Mouse (Mus musculus): ENCODE data around the gene Sgcd. TPM values are rescaled to one million over a fixed set of nuclear protein-coding genes. Genes with fewer than 3 reads are reported as not detected.

The Sgcd gene
- polyA plus RNA-seq, 1 experiment from 2014 or later, result 0.09 TPM

GRCm38 (mm10) chr11:47982152-47982551, 6.6 kb downstream of the Sgcd start:
- H3K4me2 ChIP-seq (ENCODE audit: low read depth, low read length), result no peak overlapping the region
- ATAC-seq (no peak), DNase-seq (no peak)
- H3K4me3 ChIP-seq (ENCODE audit: low read depth, low read length), result no peak overlapping the region
- no peaks in the 10 kb centered on the region for H3K4me1 ChIP-seq (ENCODE audit: insufficient read depth)
- no peaks in the 10 kb centered on the region for H3K27me3 ChIP-seq (ENCODE audit: insufficient read depth, low read length)
- no peak for TF ChIP-seq EP300 (IDR thresholded peaks at IDR 0.05; ENCODE audit: low read depth)
- no peak for TF ChIP-seq CTCF (IDR thresholded peaks at IDR 0.05; ENCODE audit: low read depth)
- WGBS (ENCODE audit: insufficient replicate concordance), result 65% methylated on average over 1 of the region's 1 CpGs
- H3K9ac ChIP-seq (replicated peaks), result no peak overlapping the region
- H3K9me3 ChIP-seq (ENCODE audit: low read length), result no peaks in the 10 kb centered on the region
- H3K27ac ChIP-seq (ENCODE audit: low read depth), result no peak overlapping the region
- H3K36me3 ChIP-seq (replicated peaks; ENCODE audit: insufficient read depth, low read length), result no peaks in the 10 kb centered on the region

- Histone ChIP-seq H3K36me3 (replicated peaks; ENCODE audit: insufficient read depth, low read length) (no peaks in the 10 kb centered on the region), H3K4me1 (ENCODE audit: insufficient read depth) (no peaks in the 10 kb centered on the region), H3K4me2 (ENCODE audit: low read depth, low read length) (no peak overlapping the region), H3K9me3 (ENCODE audit: low read length) (no peaks in the 10 kb centered on the region), H3K27me3 (ENCODE audit: insufficient read depth, low read length) (no peaks in the 10 kb centered on the region), H3K4me3 (ENCODE audit: low read depth, low read length) (no peak overlapping the region), H3K27ac (ENCODE audit: low read depth) (no peak overlapping the region), H3K9ac (replicated peaks) (no peak overlapping the region)
- 53% methylated on average over 2 of the region's 2 CpGs for WGBS (ENCODE audit: insufficient replicate concordance)
- DNase-seq (no peak), ATAC-seq (no peak)
- no peak for TF ChIP-seq EP300 (IDR thresholded peaks at IDR 0.05; ENCODE audit: low read depth)
Measured at GRCm38 (mm10) chr11:47981108-47981507, 7.7 kb downstream of the Sgcd start.

- no peak overlapping the region for H3K27ac ChIP-seq (ENCODE audit: low read depth)
- DNase-seq, result no peak
- 58% methylated on average over 3 of the region's 3 CpGs for WGBS (ENCODE audit: insufficient replicate concordance)
- ATAC-seq, result no peak
- no peak overlapping the region for H3K4me2 ChIP-seq (ENCODE audit: low read depth, low read length)
- H3K9me3 ChIP-seq (ENCODE audit: low read length), result no peaks in the 10 kb centered on the region
- no peak overlapping the region for H3K4me3 ChIP-seq (ENCODE audit: low read depth, low read length)
- no peak overlapping the region for H3K9ac ChIP-seq (replicated peaks)
- TF ChIP-seq EP300 (IDR thresholded peaks at IDR 0.05; ENCODE audit: low read depth) (no peak), CTCF (IDR thresholded peaks at IDR 0.05; ENCODE audit: low read depth) (no peak)
- no peaks in the 10 kb centered on the region for H3K4me1 ChIP-seq (ENCODE audit: insufficient read depth)
- no peaks in the 10 kb centered on the region for H3K36me3 ChIP-seq (replicated peaks; ENCODE audit: insufficient read depth, low read length)
- no peaks in the 10 kb centered on the region for H3K27me3 ChIP-seq (ENCODE audit: insufficient read depth, low read length)
Measured at GRCm38 (mm10) chr11:47953291-47953690, 35.5 kb downstream of the Sgcd start.

- DNase-seq, result no peak
- TF ChIP-seq CTCF (IDR thresholded peaks at IDR 0.05; ENCODE audit: low read depth) (no peak), EP300 (IDR thresholded peaks at IDR 0.05; ENCODE audit: low read depth) (no peak)
- Histone ChIP-seq H3K4me1 (ENCODE audit: insufficient read depth) (no peaks in the 10 kb centered on the region), H3K9ac (replicated peaks) (no peak overlapping the region), H3K27ac (ENCODE audit: low read depth) (no peak overlapping the region), H3K36me3 (replicated peaks; ENCODE audit: insufficient read depth, low read length) (no peaks in the 10 kb centered on the region), H3K4me2 (ENCODE audit: low read depth, low read length) (no peak overlapping the region), H3K9me3 (ENCODE audit: low read length) (no peaks in the 10 kb centered on the region), H3K27me3 (ENCODE audit: insufficient read depth, low read length) (no peaks in the 10 kb centered on the region), H3K4me3 (ENCODE audit: low read depth, low read length) (no peak overlapping the region)
- WGBS (ENCODE audit: insufficient replicate concordance), result 79% methylated on average over 4 of the region's 4 CpGs
- ATAC-seq, result no peak
Measured at GRCm38 (mm10) chr11:47952366-47952765, 36.4 kb downstream of the Sgcd start.

GRCm38 (mm10) chr11:47939795-47940194, 49.0 kb downstream of the Sgcd start:
- Histone ChIP-seq H3K27ac (ENCODE audit: low read depth) (no peak overlapping the region), H3K4me2 (ENCODE audit: low read depth, low read length) (no peak overlapping the region), H3K9ac (replicated peaks) (no peak overlapping the region), H3K27me3 (ENCODE audit: insufficient read depth, low read length) (no peaks in the 10 kb centered on the region), H3K4me1 (ENCODE audit: insufficient read depth) (no peaks in the 10 kb centered on the region), H3K36me3 (replicated peaks; ENCODE audit: insufficient read depth, low read length) (no peaks in the 10 kb centered on the region), H3K4me3 (ENCODE audit: low read depth, low read length) (no peak overlapping the region), H3K9me3 (ENCODE audit: low read length) (no peaks in the 10 kb centered on the region)
- WGBS (ENCODE audit: insufficient replicate concordance), result 63% methylated on average over 2 of the region's 2 CpGs
- DNase-seq, result no peak
- no peak for TF ChIP-seq EP300 (IDR thresholded peaks at IDR 0.05; ENCODE audit: low read depth)
- no peak for TF ChIP-seq CTCF (IDR thresholded peaks at IDR 0.05; ENCODE audit: low read depth)
- no peak for ATAC-seq

- DNase-seq (no peak), ATAC-seq (no peak)
- Histone ChIP-seq H3K9me3 (ENCODE audit: low read length) (no peaks in the 10 kb centered on the region), H3K36me3 (replicated peaks; ENCODE audit: insufficient read depth, low read length) (no peaks in the 10 kb centered on the region), H3K9ac (replicated peaks) (no peak overlapping the region), H3K4me1 (ENCODE audit: insufficient read depth) (no peaks in the 10 kb centered on the region), H3K27me3 (ENCODE audit: insufficient read depth, low read length) (no peaks in the 10 kb centered on the region), H3K27ac (ENCODE audit: low read depth) (no peak overlapping the region), H3K4me2 (ENCODE audit: low read depth, low read length) (no peak overlapping the region), H3K4me3 (ENCODE audit: low read depth, low read length) (no peak overlapping the region)
- WGBS (ENCODE audit: insufficient replicate concordance), result 54% methylated on average over 2 of the region's 2 CpGs
- TF ChIP-seq EP300 (IDR thresholded peaks at IDR 0.05; ENCODE audit: low read depth), result no peak
- TF ChIP-seq CTCF (IDR thresholded peaks at IDR 0.05; ENCODE audit: low read depth), result no peak
Measured at GRCm38 (mm10) chr11:47917616-47918015, 71.2 kb downstream of the Sgcd start.

- Histone ChIP-seq H3K9me3 (ENCODE audit: low read length) (no peaks in the 10 kb centered on the region), H3K4me3 (ENCODE audit: low read depth, low read length) (no peak overlapping the region), H3K36me3 (replicated peaks; ENCODE audit: insufficient read depth, low read length) (no peaks in the 10 kb centered on the region), H3K4me2 (ENCODE audit: low read depth, low read length) (no peak overlapping the region), H3K27me3 (ENCODE audit: insufficient read depth, low read length) (no peaks in the 10 kb centered on the region), H3K4me1 (ENCODE audit: insufficient read depth) (no peaks in the 10 kb centered on the region), H3K27ac (ENCODE audit: low read depth) (no peak overlapping the region), H3K9ac (replicated peaks) (no peak overlapping the region)
- TF ChIP-seq EP300 (IDR thresholded peaks at IDR 0.05; ENCODE audit: low read depth) (no peak), CTCF (IDR thresholded peaks at IDR 0.05; ENCODE audit: low read depth) (no peak)
- DNase-seq, result no peak
- ATAC-seq, result no peak
- 77% methylated on average over 3 of the region's 3 CpGs for WGBS (ENCODE audit: insufficient replicate concordance)
Measured at GRCm38 (mm10) chr11:47891617-47892172, 97.1 kb downstream of the Sgcd start.
